Mouse (Mus musculus): ENCODE data around the gene Adm2. TPM values are rescaled to one million over a fixed set of nuclear protein-coding genes. Genes with fewer than 3 reads are reported as not detected.

Adm2 gene
- 1.6 and 3.6 TPM in 2 replicates for polyA plus RNA-seq (2012; rRNA removed; ENCODE audit: low replicate concordance)

DNA sequence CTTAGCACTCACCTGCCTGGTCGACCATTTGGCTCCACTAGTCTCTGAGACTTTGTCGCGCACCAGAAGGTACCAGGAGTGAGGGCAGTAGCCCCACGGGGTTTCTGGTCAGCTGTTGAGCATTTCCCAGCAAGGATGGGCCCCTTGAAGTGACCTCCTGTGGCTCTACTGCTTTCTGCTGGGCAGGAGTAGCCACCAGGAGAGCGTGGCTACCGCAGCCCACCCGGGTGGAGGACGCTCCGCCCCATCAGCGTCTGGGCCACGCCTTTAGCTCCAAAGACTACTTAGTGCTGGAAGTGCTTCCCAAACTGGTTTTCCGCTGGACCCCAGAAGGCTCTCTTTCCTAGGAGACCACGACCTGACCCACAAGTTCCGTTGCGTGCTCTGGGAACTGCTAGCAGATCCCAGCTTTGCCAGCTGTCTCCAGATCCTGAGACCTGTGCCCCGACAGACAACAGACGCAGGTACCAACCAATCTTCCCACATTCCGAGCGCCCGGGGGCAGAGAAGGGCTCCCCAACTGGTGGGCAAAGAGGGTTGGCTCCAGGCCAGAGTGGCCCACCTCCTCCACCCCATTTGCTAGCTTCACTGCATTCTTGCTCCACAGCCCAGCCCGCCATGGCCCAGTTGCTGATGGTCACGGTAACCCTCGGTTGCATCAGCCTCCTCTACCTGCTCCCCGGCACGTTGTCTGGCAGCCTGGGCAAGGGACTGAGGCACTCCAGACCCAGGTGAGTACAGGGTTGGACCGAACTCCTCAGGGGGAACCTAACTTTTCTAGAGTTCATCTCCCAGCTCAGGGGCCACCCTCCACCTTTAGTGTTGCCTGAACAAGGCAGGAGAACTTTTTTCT lies at the start of gene Adm2:
Adm2 (plus strand) TSS at position 51 of the 853 bp plus-strand sequence.

DNA sequence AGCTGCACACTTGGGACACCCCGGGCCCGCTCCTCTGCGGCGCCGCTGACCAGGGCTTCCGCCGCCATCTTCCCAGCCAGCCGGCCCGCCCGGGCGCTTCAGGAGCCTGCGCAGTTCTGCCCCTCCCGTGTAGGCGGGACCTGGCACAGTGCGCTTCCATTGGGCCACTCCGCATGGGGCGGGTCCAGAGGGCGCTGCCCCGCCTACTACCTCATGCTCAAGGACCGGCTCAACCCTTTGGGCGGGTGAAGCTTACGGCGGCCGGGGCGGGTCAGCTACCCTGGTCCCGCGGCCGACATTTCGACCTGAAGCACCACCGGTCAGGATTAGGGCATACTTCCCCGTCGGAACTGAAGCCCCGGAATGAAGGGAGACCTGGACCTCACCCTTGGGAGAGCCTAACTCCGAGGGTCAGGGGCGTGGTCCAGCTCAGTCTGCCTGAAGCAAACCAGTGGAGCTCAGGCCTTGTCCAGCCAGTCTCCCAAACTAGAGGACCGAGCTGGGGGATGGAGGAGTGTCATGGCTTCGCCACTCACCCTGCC lies 7.3 kb upstream of the Adm2 start, which contains the start of gene Sbf1:
Sbf1 (minus strand) TSS at position 122 of the 542 bp plus-strand sequence.

DNA sequence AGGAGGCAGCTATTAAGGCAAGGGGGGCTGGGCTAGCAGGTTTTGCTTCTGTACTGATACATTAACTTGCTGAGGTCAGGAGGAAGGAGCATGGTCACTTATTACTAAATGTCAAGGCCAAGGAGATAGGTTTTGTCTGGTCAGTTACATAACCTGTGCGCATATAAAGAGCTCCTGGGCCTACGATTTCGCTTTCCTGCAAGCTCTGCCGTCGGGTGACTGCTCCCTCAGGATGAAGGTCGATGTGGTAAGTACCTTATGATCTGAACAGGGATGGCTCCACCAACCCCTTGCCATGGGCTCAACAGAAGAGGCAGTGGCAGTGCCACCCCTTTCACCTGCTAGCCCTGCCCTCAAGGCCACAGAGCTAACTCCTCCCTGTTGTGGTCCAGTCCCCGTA lies 11.8 kb downstream of the Adm2 start, which contains the start of gene Miox:
Miox (plus strand) TSS at position 128 of the 400 bp plus-strand sequence.

DNA sequence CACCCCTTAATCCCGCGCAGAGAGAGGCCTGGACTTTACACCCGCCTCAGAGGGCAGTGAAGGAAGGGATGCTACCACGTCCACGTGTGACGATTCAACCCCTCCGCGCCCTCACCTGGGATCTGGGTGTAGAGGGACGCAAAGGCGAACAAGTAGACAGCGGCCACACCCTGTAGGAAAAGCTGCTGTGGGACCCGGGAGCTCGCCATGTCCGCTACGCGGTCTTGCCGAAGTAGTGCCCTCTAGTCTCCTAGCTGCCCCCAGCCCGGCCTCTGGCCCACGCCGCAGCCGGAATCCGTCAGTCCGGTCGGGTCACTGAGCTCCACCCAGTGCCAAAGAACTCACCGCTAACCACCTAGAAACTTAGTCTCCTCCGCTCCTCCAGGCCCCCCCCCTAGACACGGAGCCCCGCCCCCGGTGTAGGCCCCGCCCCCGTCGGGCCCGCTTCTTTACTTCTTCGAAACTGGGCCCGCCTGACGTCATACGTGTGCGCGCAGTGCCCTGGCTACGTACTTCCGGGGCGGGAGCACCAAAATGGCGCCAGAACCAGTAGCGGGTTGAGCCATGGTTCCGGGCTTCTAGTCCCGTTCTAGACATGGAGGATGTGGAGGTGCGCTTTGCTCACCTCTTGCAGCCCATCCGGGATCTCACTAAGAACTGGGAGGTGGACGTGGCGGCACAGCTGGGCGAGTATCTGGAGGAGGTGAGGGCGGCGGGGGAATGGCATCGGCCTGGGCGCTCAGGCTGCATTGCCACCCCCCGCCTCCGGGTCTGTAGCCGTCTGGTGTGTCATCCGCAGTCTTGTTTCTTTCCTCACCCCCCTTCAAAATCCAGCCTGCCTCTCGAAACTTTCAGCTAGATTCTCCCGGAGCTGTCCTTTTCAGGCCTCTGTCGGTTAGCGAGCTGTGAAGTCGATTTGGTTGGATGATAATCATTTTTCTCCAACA lies 33.0 kb downstream of the Adm2 start, which contains the start of the genes Lmf2 and Ncaph2:
Lmf2 (minus strand) TSS at position 419 of the 947 bp plus-strand sequence.
Ncaph2 (plus strand) TSS at position 479 of the 947 bp plus-strand sequence.

DNA sequence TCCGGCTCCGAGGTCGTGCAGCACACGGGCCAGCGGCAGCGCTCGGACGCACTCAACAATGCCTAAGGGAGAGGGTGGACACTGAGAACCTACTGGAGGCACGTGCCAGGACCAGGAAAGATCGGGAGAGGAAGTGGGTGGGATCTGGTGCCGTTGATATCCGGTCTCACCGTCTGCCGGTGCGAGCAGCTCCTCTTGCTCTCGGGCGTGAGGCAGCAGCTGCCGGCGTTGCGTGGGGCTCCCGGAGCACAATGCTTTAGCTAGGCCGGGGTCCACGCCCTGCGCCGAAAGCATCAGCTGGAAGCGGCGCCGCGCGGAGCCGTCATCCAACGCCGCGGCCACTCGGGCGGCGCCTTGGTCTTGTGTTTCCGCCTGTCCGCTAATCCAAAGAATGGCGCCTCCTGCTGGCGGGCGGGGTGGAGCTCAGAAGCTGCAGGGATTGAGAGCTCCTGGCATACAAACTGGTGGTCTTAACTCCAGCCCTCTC lies 51.3 kb downstream of the Adm2 start, which contains the start of gene Sco2:
Sco2 (minus strand) TSS at position 85 of the 487 bp plus-strand sequence.

Other genes with a start within 250 kb of the Adm2 start
- 45.0 and 62.8 TPM in 2 replicates for gene Trabd, start 247.6 kb upstream of the Adm2 start, polyA plus RNA-seq (2012; rRNA removed; ENCODE audit: low replicate concordance)
- gene Selenoo, start 233.6 kb upstream of the Adm2 start, polyA plus RNA-seq (2012; rRNA removed; ENCODE audit: low replicate concordance) = 52.7 and 67.8 TPM in 2 replicates
- gene Tubgcp6, start 199.6 kb upstream of the Adm2 start, polyA plus RNA-seq (2012; rRNA removed; ENCODE audit: low replicate concordance) = 33.0 and 35.5 TPM in 2 replicates
- gene Hdac10, start 194.0 kb upstream of the Adm2 start, polyA plus RNA-seq (2012; rRNA removed; ENCODE audit: low replicate concordance) = 57.4 and 63.6 TPM in 2 replicates
- 14.0 and 43.9 TPM in 2 replicates for gene Mapk12, start 182.0 kb upstream of the Adm2 start, polyA plus RNA-seq (2012; rRNA removed; ENCODE audit: low replicate concordance)
- gene Mapk11, start 173.1 kb upstream of the Adm2 start, polyA plus RNA-seq (2012; rRNA removed; ENCODE audit: low replicate concordance) = 15.6 and 21.0 TPM in 2 replicates
- gene Plxnb2, start 141.9 kb upstream of the Adm2 start, polyA plus RNA-seq (2012; rRNA removed; ENCODE audit: low replicate concordance) = 106 and 146 TPM in 2 replicates
- 23.7 and 25.8 TPM in 2 replicates for gene Dennd6b, start 126.2 kb upstream of the Adm2 start, polyA plus RNA-seq (2012; rRNA removed; ENCODE audit: low replicate concordance)
- 133 and 457 TPM in 2 replicates for gene Ppp6r2, start 111.2 kb upstream of the Adm2 start, polyA plus RNA-seq (2012; rRNA removed; ENCODE audit: low replicate concordance)
- gene Sbf1, start 7.4 kb upstream of the Adm2 start, polyA plus RNA-seq (2012; rRNA removed; ENCODE audit: low replicate concordance) = 309 and 314 TPM in 2 replicates
- gene Miox, start 11.7 kb downstream of the Adm2 start, polyA plus RNA-seq (2012; rRNA removed; ENCODE audit: low replicate concordance) = 0.23 and 0.49 TPM in 2 replicates
- gene Lmf2, start 32.9 kb downstream of the Adm2 start, polyA plus RNA-seq (2012; rRNA removed; ENCODE audit: low replicate concordance) = 51.5 and 67.3 TPM in 2 replicates
- gene Ncaph2, start 33.0 kb downstream of the Adm2 start, polyA plus RNA-seq (2012; rRNA removed; ENCODE audit: low replicate concordance) = 133 and 153 TPM in 2 replicates
- gene Sco2, start 51.1 kb downstream of the Adm2 start, polyA plus RNA-seq (2012; rRNA removed; ENCODE audit: low replicate concordance) = 38.4 and 47.4 TPM in 2 replicates
- gene Tymp, start 54.3 kb downstream of the Adm2 start, polyA plus RNA-seq (2012; rRNA removed; ENCODE audit: low replicate concordance) = 1.5 and 10.2 TPM in 2 replicates
- gene Odf3b, start 56.6 kb downstream of the Adm2 start, polyA plus RNA-seq (2012; rRNA removed; ENCODE audit: low replicate concordance) = 5.0 TPM in 2 replicates
- 0.02 TPM in 1 of 2 replicates, not detected in the other for gene Klhdc7b, start 62.2 kb downstream of the Adm2 start, polyA plus RNA-seq (2012; rRNA removed; ENCODE audit: low replicate concordance)
- gene Syce3, start 87.8 kb downstream of the Adm2 start, polyA plus RNA-seq (2012; rRNA removed; ENCODE audit: low replicate concordance) = not detected in 2 replicates
- gene Cpt1b, start 103.1 kb downstream of the Adm2 start, polyA plus RNA-seq (2012; rRNA removed; ENCODE audit: low replicate concordance) = 40.4 and 302 TPM in 2 replicates
- 0.65 and 1.2 TPM in 2 replicates for gene C730034F03Rik, start 106.9 kb downstream of the Adm2 start, polyA plus RNA-seq (2012; rRNA removed; ENCODE audit: low replicate concordance)
- gene Gm44502, start 107.0 kb downstream of the Adm2 start, polyA plus RNA-seq (2012; rRNA removed; ENCODE audit: low replicate concordance) = 1.0 and 5.6 TPM in 2 replicates
- gene Chkb, start 107.2 kb downstream of the Adm2 start, polyA plus RNA-seq (2012; rRNA removed; ENCODE audit: low replicate concordance) = 59.4 and 73.3 TPM in 2 replicates
- 0.07 and 0.10 TPM in 2 replicates for gene Mapk8ip2, start 131.2 kb downstream of the Adm2 start, polyA plus RNA-seq (2012; rRNA removed; ENCODE audit: low replicate concordance)
- gene Arsa, start 154.7 kb downstream of the Adm2 start, polyA plus RNA-seq (2012; rRNA removed; ENCODE audit: low replicate concordance) = 60.5 and 78.3 TPM in 2 replicates
- 29.5 and 55.8 TPM in 2 replicates for gene Shank3, start 176.9 kb downstream of the Adm2 start, polyA plus RNA-seq (2012; rRNA removed; ENCODE audit: low replicate concordance)
- 1.1 and 2.2 TPM in 2 replicates for gene Acr, start 245.6 kb downstream of the Adm2 start, polyA plus RNA-seq (2012; rRNA removed; ENCODE audit: low replicate concordance)

All from mammary gland, adult 2 months (tissue).